Mouse (Mus musculus) neural tube, embryonic 11.5 days (tissue): ENCODE data around the gene Zfp202. TPM values are rescaled to one million over a fixed set of nuclear protein-coding genes. Genes with fewer than 3 reads are reported as not detected.
"Not testable (repeated sequence)": the region's sequence is repeated elsewhere in the genome, so short reads cannot be mapped to it uniquely, and the experiment has no call there.

ENCODE experiments used
- ATAC-seq: fragments of 200-750 bp; cut with Nextera tagmentation; 2 replicates; pipeline ENCODE4 v1.8.0; 2017; ENCODE audit warnings: moderate number of reproducible peaks, mild to moderate bottlenecking, moderate TSS enrichment, moderate library complexity; ENCODE audit not compliant: insufficient read depth, low FRiP score, low TSS enrichment
- DNase-seq: peaks from one replicate; pipeline ENCODE4 v3.0.0-alpha.2; 2015; ENCODE audit warnings: low spot score
- H3K27ac ChIP-seq: fragments of 300-500 bp; sonication (generic); 2 replicates; pipeline ENCODE4 v1.5.1; 2014; ENCODE audit warnings: low read depth, mild to moderate bottlenecking, low read length
- H3K27me3 ChIP-seq: fragments of 300-500 bp; sonication (generic); 2 replicates; pipeline ENCODE4 v1.6.1; 2014; ENCODE audit warnings: mild to moderate bottlenecking, low read length, mixed read lengths; ENCODE audit not compliant: control insufficient read depth, insufficient read depth
- H3K36me3 ChIP-seq: fragments of 300-500 bp; sonication (generic); 2 replicates; pipeline ENCODE4 v1.6.1; 2014; ENCODE audit warnings: mild to moderate bottlenecking, low read length, moderate library complexity, mixed read lengths; ENCODE audit not compliant: control insufficient read depth, insufficient read depth
- H3K4me1 ChIP-seq: fragments of 300-500 bp; sonication (generic); 2 replicates; pipeline ENCODE4 v1.6.1; 2014; ENCODE audit warnings: low read length, mixed read lengths; ENCODE audit not compliant: control insufficient read depth, insufficient read depth
- H3K4me2 ChIP-seq: fragments of 300-500 bp; sonication (generic); 2 replicates; pipeline ENCODE4 v1.6.1; 2014; ENCODE audit warnings: low read depth, mild to moderate bottlenecking, moderate library complexity
- H3K4me3 ChIP-seq: fragments of 300-500 bp; sonication (generic); 2 replicates; pipeline ENCODE4 v1.5.1; 2014; ENCODE audit warnings: low read depth, low read length
- H3K9ac ChIP-seq: fragments of 300-500 bp; sonication (generic); 2 replicates; pipeline ENCODE4 v1.6.1; 2014; ENCODE audit warnings: mild to moderate bottlenecking, low read length
- H3K9me3 ChIP-seq: fragments of 300-500 bp; sonication (generic); 2 replicates; pipeline ENCODE4 v1.6.1; 2016; ENCODE audit warnings: low read length; ENCODE audit not compliant: control insufficient read depth
- WGBS: fragments of 180-500 bp; shearing (Covaris S2); extraction: QIAGEN DNeasy Blood & Tissue Kit; methylation state at CpG from one replicate; pipeline ENCODE4 v1.1.7; 2014; 5-methylcytosine and 5-hydroxymethylcytosine counted together
- polyA plus RNA-seq: library from polyadenylated mRNA; unstranded; fragments of >200 nt; fragmentation: Nextera tagmentation; extraction: Ambion mirVana; gene quantifications from 2 replicates; pipeline ENCODE4 v1.2.1, GENCODE M21; 2014

The Zfp202 gene
- 6.8 and 6.9 TPM in 2 replicates for polyA plus RNA-seq

DNA sequence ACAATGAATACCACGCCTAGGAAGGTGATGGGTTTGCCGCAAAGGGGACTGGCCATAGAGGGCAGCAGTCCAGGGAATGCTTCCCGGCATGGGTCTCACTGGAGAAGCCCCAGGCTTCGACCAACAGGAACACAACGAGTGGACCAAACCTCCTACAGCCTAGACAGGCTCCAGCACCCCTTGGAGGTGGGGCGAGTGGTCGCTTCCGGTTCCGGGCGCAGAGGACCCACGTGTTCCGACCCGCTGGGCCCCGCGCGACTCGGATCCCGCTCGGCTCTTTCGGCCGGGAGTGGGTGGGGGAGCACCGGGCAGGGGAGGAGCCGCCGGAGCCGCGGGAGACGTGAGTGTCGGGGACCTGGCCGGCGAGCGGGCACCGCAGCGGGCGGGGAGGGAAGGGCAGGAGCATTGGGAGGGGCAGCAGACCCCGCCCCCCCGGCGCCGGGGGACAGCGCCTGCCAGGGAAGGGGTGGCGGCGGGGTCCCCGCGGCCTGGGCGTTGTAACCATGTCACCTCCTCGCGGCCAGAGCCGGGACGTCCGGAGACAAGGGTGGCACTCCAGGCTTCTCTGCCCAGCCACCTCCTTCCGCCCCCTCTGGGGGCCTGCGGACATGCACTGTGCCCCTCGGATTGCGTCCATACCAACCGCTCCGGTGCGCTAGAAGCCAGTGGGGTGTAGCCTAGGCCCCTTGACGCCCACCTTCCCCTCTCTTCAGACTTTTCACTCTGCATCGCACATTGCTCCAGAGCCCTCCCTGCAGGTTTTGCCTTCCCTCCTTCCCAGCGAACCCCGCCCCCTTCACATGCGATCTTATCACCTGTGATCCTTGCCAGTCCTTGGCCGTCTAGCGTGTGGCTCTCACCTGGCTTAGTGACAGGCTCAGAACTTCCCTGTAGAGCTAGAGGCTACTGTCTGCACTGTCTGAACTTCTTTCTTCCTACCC is at the start of gene Zfp202:
TSS of gene Zfp202 (plus strand) at position 219 of the 941 bp plus-strand sequence.
- no peak within 1 kb of the TSS for H3K27ac ChIP-seq
- peak; percentile 98 for ATAC-seq

DNA sequence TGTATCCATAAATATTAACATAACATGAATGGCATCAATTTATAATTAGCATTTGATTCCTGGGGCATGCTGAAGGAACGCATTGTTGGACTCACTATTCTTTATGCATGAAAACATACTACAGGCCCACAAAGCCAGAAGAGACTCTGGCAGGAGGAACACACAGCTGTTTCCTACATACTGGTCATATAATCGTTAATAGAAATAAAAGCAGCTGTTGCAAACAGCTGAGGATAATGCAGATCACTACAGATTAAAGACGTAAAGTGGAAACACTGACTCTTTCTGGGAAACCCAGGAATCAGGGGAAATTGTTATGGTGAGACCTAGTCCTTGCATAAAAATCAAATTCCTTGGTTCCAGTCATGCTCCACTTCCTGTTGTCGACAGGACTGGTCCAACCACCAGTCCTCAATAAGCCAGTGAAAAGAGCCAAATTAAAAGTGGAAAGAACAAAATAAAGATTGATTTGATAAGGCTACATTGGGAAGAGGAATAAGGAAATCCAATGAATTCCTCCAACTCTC is 36.9 kb upstream of the Zfp202 start:
- Histone ChIP-seq H3K27ac (no peak overlapping the region), H3K4me2 (no peak overlapping the region), H3K4me1 (no peaks in the 10 kb centered on the region), H3K27me3 (no peaks in the 10 kb centered on the region), H3K9me3 (no peaks in the 10 kb centered on the region), H3K4me3 (no peak overlapping the region), H3K9ac (no peak overlapping the region), H3K36me3 (no peaks in the 10 kb centered on the region)
- ATAC-seq (no peak), DNase-seq (no peak)
- WGBS = 74% methylated on average over 4 of the region's 4 CpGs

More for the DNA sequence above, at the start of gene Zfp202:
- peak within 1 kb of the TSS; percentile 77 for H3K4me3 ChIP-seq
- peak; percentile 89 for DNase-seq
- no peaks in the 10 kb centered on the region for H3K9me3 ChIP-seq
- H3K9ac ChIP-seq = peak within 1 kb of the TSS; percentile 80
- peak within 1 kb of the TSS; percentile 69 for H3K4me2 ChIP-seq
- no peaks in the 10 kb centered on the region for H3K27me3 ChIP-seq
- H3K4me1 ChIP-seq = 0 out of 2 replicates have a peak, but pooled peaks cover 4% of the 10 kb centered on the region
- no peaks in the 10 kb centered on the region for H3K36me3 ChIP-seq
- 0% methylated on average over 46 of the region's 63 CpGs for WGBS

DNA sequence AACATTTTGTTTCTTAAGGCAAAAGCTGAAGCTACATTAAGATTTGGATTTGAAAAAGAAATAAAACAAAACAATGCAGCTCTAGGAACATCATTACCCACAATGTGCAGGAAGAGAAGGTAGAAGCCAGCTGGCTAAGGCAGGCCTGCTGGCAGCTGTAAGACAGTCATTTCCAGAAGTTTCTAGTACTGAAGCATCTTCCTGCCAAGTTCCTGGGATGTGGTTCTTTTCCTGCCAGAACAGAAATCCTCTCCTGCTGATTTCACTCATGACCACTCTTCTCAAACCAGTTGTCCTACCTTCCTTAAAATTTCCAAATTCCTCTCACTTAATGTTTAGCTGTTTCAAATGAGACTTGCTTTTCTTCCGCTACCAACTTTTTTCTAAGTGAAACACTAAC is 25.7 kb upstream of the Zfp202 start:
- WGBS = 90% methylated on average over 1 of the region's 1 CpGs
- H3K9me3 ChIP-seq = no peaks in the 10 kb centered on the region
- no peak overlapping the region for H3K27ac ChIP-seq
- no peak overlapping the region for H3K4me3 ChIP-seq
- H3K9ac ChIP-seq = no peak overlapping the region
- ATAC-seq (no peak), DNase-seq (no peak)
- no peaks in the 10 kb centered on the region for H3K36me3 ChIP-seq
- H3K27me3 ChIP-seq = no peaks in the 10 kb centered on the region
- no peaks in the 10 kb centered on the region for H3K4me1 ChIP-seq
- no peak overlapping the region for H3K4me2 ChIP-seq

DNA sequence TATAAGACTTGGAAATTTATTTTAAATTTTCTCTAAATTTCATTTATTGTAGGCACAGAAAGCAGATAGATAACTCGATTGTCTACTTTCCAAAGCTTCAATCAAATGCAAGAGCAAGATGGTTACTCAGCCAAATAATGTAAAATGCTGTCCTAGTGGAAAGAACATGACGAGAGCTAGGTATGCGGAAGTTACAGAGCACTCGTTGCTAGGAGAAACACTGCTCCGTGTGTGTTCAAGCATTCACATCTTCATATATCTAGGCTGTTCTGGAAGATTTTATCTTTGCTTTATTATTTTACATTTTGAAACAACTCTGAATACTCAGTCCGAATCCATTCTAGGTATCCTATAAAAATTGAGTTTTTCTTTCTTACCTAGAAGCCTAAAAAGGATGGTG is 15.1 kb upstream of the Zfp202 start:
- no peak overlapping the region for H3K27ac ChIP-seq
- H3K36me3 ChIP-seq = no peaks in the 10 kb centered on the region
- 89% methylated on average over 6 of the region's 6 CpGs for WGBS
- H3K4me2 ChIP-seq = no peak overlapping the region
- H3K9ac ChIP-seq = no peak overlapping the region
- no peak overlapping the region for H3K4me3 ChIP-seq
- no peaks in the 10 kb centered on the region for H3K27me3 ChIP-seq
- ATAC-seq (no peak), DNase-seq (no peak)
- no peaks in the 10 kb centered on the region for H3K9me3 ChIP-seq
- no peaks in the 10 kb centered on the region for H3K4me1 ChIP-seq

- no peaks in the 10 kb centered on the region for H3K9me3 ChIP-seq
- DNase-seq (no peak), ATAC-seq (no peak)
- no peak within 1 kb of the TSS for H3K27ac ChIP-seq
- H3K4me3 ChIP-seq = no peak within 1 kb of the TSS
- WGBS = 84% methylated on average over 5 of the region's 5 CpGs
- no peak within 1 kb of the TSS for H3K9ac ChIP-seq
- H3K4me2 ChIP-seq = no peak within 1 kb of the TSS
- H3K4me1 ChIP-seq = no peaks in the 10 kb centered on the region
- no peaks in the 10 kb centered on the region for H3K36me3 ChIP-seq
- no peaks in the 10 kb centered on the region for H3K27me3 ChIP-seq
Measured at GRCm38 (mm10) chr9:40180620-40181019, 11.5 kb upstream of the Zfp202 start, which contains the start of gene Olfr986. TSS of gene Olfr986 (plus strand) at chr9:40180920.

- 70% methylated on average over 2 of the region's 2 CpGs for WGBS
- H3K9me3 ChIP-seq, DNase-seq, H3K4me1 ChIP-seq, H3K27ac ChIP-seq, ATAC-seq, H3K4me2 ChIP-seq, H3K27me3 ChIP-seq, H3K9ac ChIP-seq, H3K4me3 ChIP-seq, H3K36me3 ChIP-seq: not testable (repeated sequence)
Measured at GRCm38 (mm10) chr9:40185166-40185565, 7.0 kb upstream of the Zfp202 start.

- peak overlapping the region; percentile 77; the same call in 1 of the 2 replicates for H3K4me3 ChIP-seq
- ATAC-seq (no peak; the same call in 1 of the 2 replicates), DNase-seq (no peak)
- H3K36me3 ChIP-seq = no peaks in the 10 kb centered on the region
- H3K9me3 ChIP-seq = no peaks in the 10 kb centered on the region
- H3K9ac ChIP-seq = peak overlapping the region; percentile 80
- WGBS = 88% methylated on average over 9 of the region's 9 CpGs
- 0 out of 2 replicates have a peak, but pooled peaks cover 4% of the 10 kb centered on the region for H3K4me1 ChIP-seq
- peak overlapping the region; percentile 69 for H3K4me2 ChIP-seq
- no peaks in the 10 kb centered on the region for H3K27me3 ChIP-seq
- no peak overlapping the region for H3K27ac ChIP-seq
Measured at GRCm38 (mm10) chr9:40191086-40191876, 835 bp upstream of the Zfp202 start.

- Histone ChIP-seq H3K4me2 (no peak overlapping the region), H3K27ac (no peak overlapping the region), H3K27me3 (no peaks in the 10 kb centered on the region), H3K4me1 (0 out of 2 replicates have a peak, but pooled peaks cover 4% of the 10 kb centered on the region), H3K9ac (no peak overlapping the region), H3K4me3 (no peak overlapping the region), H3K36me3 (no peaks in the 10 kb centered on the region), H3K9me3 (no peaks in the 10 kb centered on the region)
- ATAC-seq = no peak
- DNase-seq = no peak
- WGBS = 94% methylated on average over 3 of the region's 3 CpGs
Measured at GRCm38 (mm10) chr9:40195981-40196380, 3.9 kb downstream of the Zfp202 start.
